Mouse (Mus musculus) forebrain, embryonic 16.5 days (tissue): Measurements from ENCODE around the gene Tymp. TPM values are rescaled to one million over a fixed set of nuclear protein-coding genes. Genes with fewer than 3 reads are reported as not detected.

Experiments used
- ATAC-seq: fragments of 200-750 bp; cut with Nextera tagmentation; 2 replicates; pipeline ENCODE4 v1.8.0; 2017; ENCODE audit warnings: mild to moderate bottlenecking, moderate library complexity
- H3K27ac ChIP-seq: fragments of 300-500 bp; sonication (generic); 2 replicates; pipeline ENCODE4 v1.5.1; 2014; ENCODE audit warnings: low read length, control low read depth
- H3K27me3 ChIP-seq: fragments of 300-500 bp; sonication (generic); replicated peaks from 2 replicates; pipeline ENCODE4 v1.6.1; 2014; ENCODE audit warnings: low read length; ENCODE audit not compliant: control insufficient read depth, insufficient read depth
- H3K36me3 ChIP-seq: fragments of 300-500 bp; sonication (generic); 2 replicates; pipeline ENCODE4 v1.6.1; 2014; ENCODE audit not compliant: control insufficient read depth, insufficient read depth
- H3K4me1 ChIP-seq: fragments of 300-500 bp; sonication (generic); replicated peaks from 2 replicates; pipeline ENCODE4 v1.6.1; 2014; ENCODE audit warnings: low read length; ENCODE audit not compliant: control insufficient read depth, insufficient read depth
- H3K4me2 ChIP-seq: fragments of 300-500 bp; sonication (generic); 2 replicates; pipeline ENCODE4 v1.6.1; 2014; ENCODE audit warnings: mild to moderate bottlenecking, low read length, control low read depth
- H3K4me3 ChIP-seq: fragments of 300-500 bp; sonication (generic); replicated peaks from 2 replicates; pipeline ENCODE4 v1.5.1; 2014; ENCODE audit warnings: mild to moderate bottlenecking, low read length, control low read depth
- H3K9ac ChIP-seq: fragments of 300-500 bp; sonication (generic); replicated peaks from 2 replicates; pipeline ENCODE4 v1.6.1; 2014; ENCODE audit warnings: low read depth, low read length, control low read depth
- H3K9me3 ChIP-seq: fragments of 300-500 bp; sonication (generic); 2 replicates; pipeline ENCODE4 v1.6.1; 2016; ENCODE audit warnings: low read length; ENCODE audit not compliant: control insufficient read depth
- WGBS: fragments of 180-500 bp; shearing (Covaris S2); extraction: QIAGEN DNeasy Blood & Tissue Kit; methylation state at CpG from one replicate; pipeline ENCODE4 v1.1.7; 2014; 5-methylcytosine and 5-hydroxymethylcytosine counted together
- polyA plus RNA-seq: library from polyadenylated mRNA; unstranded; fragments of >200 nt; fragmentation: Nextera tagmentation; extraction: Ambion mirVana; gene quantifications from 2 replicates; pipeline ENCODE4 v1.2.1, GENCODE M21; 2015

Tymp gene
- polyA plus RNA-seq, 1 experiment from 2014 or later = 2.6 TPM

- no peaks in the 10 kb centered on the region for H3K36me3 ChIP-seq
- no peaks in the 10 kb centered on the region for H3K9me3 ChIP-seq
- WGBS = 53% methylated on average over 1 of the region's 1 CpGs
- no peaks in the 10 kb centered on the region for H3K4me1 ChIP-seq
- H3K27ac ChIP-seq = no peak overlapping the region
- no peak overlapping the region for H3K4me2 ChIP-seq
- no peak overlapping the region for H3K9ac ChIP-seq
- H3K27me3 ChIP-seq = no peaks in the 10 kb centered on the region
- H3K4me3 ChIP-seq = no peak overlapping the region
- no peak for ATAC-seq
Measured at GRCm38 (mm10) chr15:89399716-89400115, 22.9 kb upstream of the Tymp start.

- no peak for ATAC-seq
- Histone ChIP-seq H3K4me2 (no peak overlapping the region), H3K4me1 (no peaks in the 10 kb centered on the region), H3K9ac (no peak overlapping the region), H3K4me3 (no peak overlapping the region), H3K36me3 (no peaks in the 10 kb centered on the region), H3K27me3 (no peaks in the 10 kb centered on the region), H3K27ac (no peak overlapping the region), H3K9me3 (no peaks in the 10 kb centered on the region)
- WGBS = 54% methylated on average over 2 of the region's 2 CpGs
Measured at GRCm38 (mm10) chr15:89398146-89398545, 21.3 kb upstream of the Tymp start.

DNA sequence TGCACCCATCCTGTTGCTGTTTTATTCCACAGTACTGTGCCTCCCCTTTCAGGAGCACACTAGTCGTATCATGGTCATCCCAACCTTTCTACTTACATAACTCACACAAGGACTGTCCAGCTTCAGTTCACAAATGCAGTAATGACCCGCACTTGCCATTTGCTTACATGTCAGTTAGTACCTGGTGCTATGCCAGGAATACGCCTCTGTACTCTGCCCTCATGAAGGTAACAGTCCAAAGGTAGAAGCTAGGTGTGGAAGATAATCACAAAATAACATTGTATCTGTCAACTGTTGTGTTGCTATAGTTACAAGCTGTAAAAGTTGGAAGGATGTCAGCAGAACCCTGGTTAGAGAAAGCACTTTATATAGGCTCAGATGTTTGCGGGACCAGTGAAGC lies 20.0 kb upstream of the Tymp start:
- no peaks in the 10 kb centered on the region for H3K27me3 ChIP-seq
- ATAC-seq = no peak
- no peak overlapping the region for H3K4me2 ChIP-seq
- WGBS = 91% methylated on average over 4 of the region's 4 CpGs
- H3K36me3 ChIP-seq = no peaks in the 10 kb centered on the region
- H3K4me3 ChIP-seq = no peak overlapping the region
- H3K27ac ChIP-seq = no peak overlapping the region
- H3K9me3 ChIP-seq = no peaks in the 10 kb centered on the region
- no peak overlapping the region for H3K9ac ChIP-seq
- no peaks in the 10 kb centered on the region for H3K4me1 ChIP-seq

DNA sequence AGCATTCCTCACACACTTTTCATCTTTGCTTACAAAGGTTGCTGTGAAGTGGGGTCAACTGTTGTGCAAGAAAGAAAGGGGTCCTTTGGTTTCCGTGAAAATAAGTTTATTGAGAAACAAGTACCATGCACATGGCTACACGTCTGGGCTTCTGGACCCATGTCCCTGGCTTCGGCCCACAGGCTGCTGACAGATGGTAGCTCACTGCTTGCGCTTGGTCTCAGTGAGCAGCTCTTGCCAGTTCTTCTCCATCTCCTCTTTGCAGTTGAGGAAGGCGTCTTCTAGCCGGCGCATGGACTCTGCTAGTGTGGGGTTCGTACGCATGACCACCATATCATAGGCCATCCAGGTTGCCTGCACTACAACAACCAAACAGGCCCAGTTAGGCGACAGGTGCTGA lies 13.2 kb upstream of the Tymp start:
- Histone ChIP-seq H3K27me3 (no peaks in the 10 kb centered on the region), H3K4me2 (no peak overlapping the region), H3K36me3 (no peaks in the 10 kb centered on the region), H3K9ac (no peak overlapping the region), H3K4me1 (no peaks in the 10 kb centered on the region), H3K27ac (no peak overlapping the region), H3K4me3 (no peak overlapping the region), H3K9me3 (no peaks in the 10 kb centered on the region)
- 87% methylated on average over 10 of the region's 10 CpGs for WGBS
- no peak for ATAC-seq

- Histone ChIP-seq H3K27ac (no peak overlapping the region), H3K36me3 (no peaks in the 10 kb centered on the region), H3K27me3 (no peaks in the 10 kb centered on the region), H3K9me3 (no peaks in the 10 kb centered on the region), H3K4me2 (no peak overlapping the region), H3K4me3 (no peak overlapping the region), H3K9ac (no peak overlapping the region), H3K4me1 (no peaks in the 10 kb centered on the region)
- 57% methylated on average over 12 of the region's 12 CpGs for WGBS
- ATAC-seq = no peak
Measured at GRCm38 (mm10) chr15:89387127-89387526, 10.3 kb upstream of the Tymp start.

DNA sequence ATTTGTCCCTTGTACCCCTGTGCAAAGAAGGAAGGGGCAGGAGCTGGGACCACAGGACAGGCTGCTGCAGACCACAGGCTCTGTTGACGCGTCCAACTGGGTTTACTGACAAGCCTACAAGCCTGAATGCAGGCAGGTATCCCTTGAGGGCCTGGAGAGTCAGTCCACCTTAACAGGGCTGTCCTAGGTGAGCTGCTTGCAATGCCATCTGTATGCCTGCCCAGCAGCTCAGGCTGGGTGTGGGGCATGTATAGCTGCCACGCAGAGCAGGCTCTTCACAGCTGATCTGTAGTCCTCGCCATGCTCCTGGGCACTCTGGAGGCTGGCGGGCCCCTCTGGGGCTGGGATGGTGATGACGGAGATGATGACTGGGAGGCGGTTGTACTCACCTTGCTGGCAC lies 7.8 kb upstream of the Tymp start, which contains the start of gene Klhdc7b:
Klhdc7b (plus strand) TSS at position 301 of the 400 bp plus-strand sequence.
- Histone ChIP-seq H3K27ac (no peak within 1 kb of the TSS), H3K4me3 (no peak within 1 kb of the TSS), H3K4me1 (no peaks in the 10 kb centered on the region), H3K36me3 (no peaks in the 10 kb centered on the region), H3K9me3 (no peaks in the 10 kb centered on the region), H3K9ac (no peak within 1 kb of the TSS), H3K27me3 (peaks cover 4% of the 10 kb centered on the region), H3K4me2 (no peak within 1 kb of the TSS)
- 90% methylated on average over 7 of the region's 7 CpGs for WGBS
- no peak for ATAC-seq

DNA sequence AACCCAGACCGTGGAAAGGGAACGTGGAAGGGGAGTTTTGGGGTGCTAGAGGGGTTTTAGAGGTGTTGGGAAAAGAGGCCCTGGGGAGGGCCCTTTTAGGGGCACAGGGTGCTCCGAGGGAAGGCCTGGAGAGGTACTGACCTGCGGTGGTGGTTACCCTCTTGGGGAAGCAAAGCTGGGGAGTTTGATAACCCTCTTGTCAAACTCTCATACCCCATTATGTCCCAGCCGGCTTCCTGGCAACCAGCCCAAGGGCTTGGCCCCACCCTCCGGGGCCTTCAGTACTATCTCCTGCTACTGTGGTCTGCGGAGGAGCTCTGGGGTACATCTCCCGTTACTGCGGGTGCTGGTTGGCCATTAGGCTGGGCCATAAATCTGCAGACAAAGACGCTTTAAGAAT lies 2.6 kb upstream of the Tymp start:
- Histone ChIP-seq H3K9ac (no peak overlapping the region; the same call in 1 of the 2 replicates), H3K27me3 (peaks cover 40% of the 10 kb centered on the region)

GRCm38 (mm10) chr15:89378831-89379401 lies 2.1 kb upstream of the Tymp start, which contains the start of gene Odf3b:
Gene Odf3b, minus strand, starts transcription at chr15:89379282.
- Histone ChIP-seq H3K9ac (peak within 1 kb of the TSS; percentile 46), H3K36me3 (no peaks in the 10 kb centered on the region), H3K4me3 (peak within 1 kb of the TSS; percentile 38), H3K9me3 (no peaks in the 10 kb centered on the region), H3K4me1 (peaks cover 19% of the 10 kb centered on the region), H3K27me3 (peaks cover 40% of the 10 kb centered on the region), H3K4me2 (peak within 1 kb of the TSS; percentile 62), H3K27ac (no peak within 1 kb of the TSS)
- WGBS = under 1% methylated on average over 33 of the region's 33 CpGs
- ATAC-seq = no peak

More for the DNA sequence above, 2.6 kb upstream of the Tymp start:
- Histone ChIP-seq H3K4me3 (peak overlapping the region; percentile 38), H3K4me2 (peak overlapping the region; percentile 62), H3K36me3 (no peaks in the 10 kb centered on the region), H3K27ac (no peak overlapping the region), H3K9me3 (no peaks in the 10 kb centered on the region), H3K4me1 (peaks cover 15% of the 10 kb centered on the region)
- no peak for ATAC-seq
- WGBS = 17% methylated on average over 10 of the region's 10 CpGs

DNA sequence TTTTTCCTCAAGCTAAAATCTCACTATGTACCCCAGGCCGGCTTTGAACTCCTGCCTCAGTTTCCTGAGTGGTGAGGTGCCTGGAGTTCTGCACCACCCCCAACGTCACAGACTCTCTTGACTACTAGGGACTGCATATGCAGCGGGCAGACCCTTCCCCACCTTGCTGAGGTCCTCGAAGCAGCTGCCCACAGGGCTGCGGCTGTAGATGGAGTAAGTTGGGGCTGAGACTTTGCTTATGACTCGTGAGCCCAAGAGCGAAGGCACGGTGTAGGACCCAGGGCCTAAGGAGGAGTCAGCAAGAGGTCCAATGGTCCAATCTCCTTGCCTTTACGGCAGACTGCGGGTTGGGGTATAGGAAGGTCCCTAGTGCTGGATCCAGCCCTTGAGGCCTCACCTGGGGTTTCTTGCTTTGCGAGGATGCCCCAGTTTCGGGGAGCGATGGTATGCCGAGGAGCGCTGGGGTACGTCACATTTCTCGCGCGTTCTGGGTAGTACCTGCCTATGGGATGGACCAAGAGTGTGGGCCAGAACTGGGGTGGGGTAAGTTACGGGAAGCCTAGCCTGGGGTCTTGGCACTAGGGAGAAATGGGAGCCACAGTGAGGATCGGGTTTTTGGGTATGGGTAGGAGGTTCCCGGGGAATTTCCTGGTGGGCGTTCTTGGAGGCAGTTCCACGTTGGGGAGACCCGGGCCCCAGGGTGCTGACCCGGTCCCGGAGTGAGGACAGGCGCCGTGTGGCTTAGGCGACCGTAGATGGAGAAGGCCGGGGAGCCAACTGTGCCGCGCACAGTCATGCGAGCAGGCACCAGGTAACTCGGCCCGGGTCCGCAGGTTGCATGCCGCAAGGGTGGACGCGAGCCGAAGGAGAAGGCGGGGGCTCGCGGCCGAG lies 1.3 kb upstream of the Tymp start:
- peaks cover 20% of the 10 kb centered on the region for H3K4me1 ChIP-seq
- no peak for ATAC-seq
- peaks cover 40% of the 10 kb centered on the region for H3K27me3 ChIP-seq
- WGBS = 12% methylated on average over 46 of the region's 46 CpGs
- H3K27ac ChIP-seq = no peak overlapping the region
- peak overlapping the region; percentile 38 for H3K4me3 ChIP-seq
- H3K36me3 ChIP-seq = no peaks in the 10 kb centered on the region
- H3K9ac ChIP-seq = peak overlapping the region; percentile 46
- no peaks in the 10 kb centered on the region for H3K9me3 ChIP-seq
- H3K4me2 ChIP-seq = peak overlapping the region; percentile 62
